Mouse (Mus musculus) layer of hippocampus, postnatal 25 days (tissue): ENCODE measurements at regions not wholly inside any gene's neighbourhood (a gene's known extent, or its start where the extent isn't known, plus 50 kb on each side); places are given as distances from the start of the nearest gene placed in this dataset.

Experiments
- DNase-seq, 2 experiments: peaks; one replicate each; pipeline ENCODE4 v3.0.0; 2022; ENCODE audit warnings: mixed read lengths in 2 of 2, low spot score in 1 of 2; ENCODE audit errors: extremely low spot score in 1 of 2

- DNase-seq: no peak
These were observed 122.1 kb upstream of the Fbxo33 start for GRCm38 (mm10) chr12:59341586-59341985.

- DNase-seq: no peak
These were observed 111.2 kb upstream of the Fbxo33 start for GRCm38 (mm10) chr12:59330753-59331152.

- no peak for DNase-seq
These were observed 93.2 kb upstream of the Fbxo33 start for GRCm38 (mm10) chr12:59312703-59313102.

GRCm38 (mm10) chr12:59307958-59308357 lies 88.4 kb upstream of the Fbxo33 start:
- DNase-seq: no peak

- DNase-seq: no peak
These were observed 85.0 kb upstream of the Fbxo33 start for GRCm38 (mm10) chr12:59304522-59304921.
